Mouse (Mus musculus): ENCODE results near the gene Pla2g3. TPM values are rescaled to one million over a fixed set of nuclear protein-coding genes. Genes with fewer than 3 reads are reported as not detected.

The Pla2g3 gene
- polyA plus RNA-seq, 1 experiment from 2014 or later: 1.1 TPM

GRCm38 (mm10) chr11:3514529-3515054, 26.5 kb downstream of the Pla2g3 start, which contains the start of gene Selenom:
TSS of gene Selenom (plus strand) at chr11:3514684.
- H3K4me1 ChIP-seq: peaks cover 34% of the 10 kb centered on the region
- under 1% methylated on average over 26 of the region's 26 CpGs for WGBS
- peak within 1 kb of the TSS; percentile 45; the same call in 1 of the 2 replicates for H3K9ac ChIP-seq
- no peaks in the 10 kb centered on the region for H3K9me3 ChIP-seq (replicated peaks)
- peak within 1 kb of the TSS; percentile 86 for H3K27ac ChIP-seq (replicated peaks)
- peak within 1 kb of the TSS; percentile 62 for H3K4me3 ChIP-seq (replicated peaks)
- peak within 1 kb of the TSS; percentile 72 for H3K4me2 ChIP-seq (replicated peaks)
- peaks cover 3% of the 10 kb centered on the region; the same call in 1 of the 2 replicates for H3K36me3 ChIP-seq
- ATAC-seq (ENCODE audit: insufficient number of reproducible peaks, low FRiP score, low TSS enrichment, low read depth): peak; percentile 81
- peaks cover 10% of the 10 kb centered on the region for H3K27me3 ChIP-seq

DNA sequence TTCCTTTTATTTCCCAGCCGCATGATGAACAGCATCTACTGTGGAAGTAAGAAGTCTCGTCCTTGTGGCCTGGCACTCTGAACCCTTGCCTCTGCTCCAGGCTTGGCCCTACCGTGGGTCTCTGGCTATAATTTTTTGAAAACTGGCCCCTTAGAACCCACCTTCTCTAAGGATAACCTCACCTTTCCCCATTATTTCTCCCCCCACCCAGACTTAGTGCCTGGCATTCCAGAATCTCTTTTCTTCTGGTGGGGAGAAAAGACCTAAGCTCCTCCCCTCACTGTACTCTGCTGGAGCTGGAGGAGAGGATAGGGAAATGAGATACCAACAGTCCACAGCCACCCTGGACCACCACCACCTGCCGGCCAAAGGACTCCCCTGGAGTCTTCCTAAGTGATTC, 27.1 kb downstream of the Pla2g3 start:
- Histone ChIP-seq H3K27ac (replicated peaks) (peak overlapping the region; percentile 86; the same call in 1 of the 2 replicates), H3K4me3 (replicated peaks) (peak overlapping the region; percentile 62), H3K4me2 (replicated peaks) (peak overlapping the region; percentile 72), H3K9me3 (replicated peaks) (no peaks in the 10 kb centered on the region), H3K36me3 (peaks cover 9% of the 10 kb centered on the region), H3K9ac (peak overlapping the region; percentile 45; the same call in 1 of the 2 replicates), H3K4me1 (peaks cover 34% of the 10 kb centered on the region), H3K27me3 (peaks cover 10% of the 10 kb centered on the region)
- WGBS: 12% methylated on average over 4 of the region's 4 CpGs
- ATAC-seq (ENCODE audit: insufficient number of reproducible peaks, low FRiP score, low TSS enrichment, low read depth): 0 out of 2 replicates have a peak, but pooled peaks have one; percentile 12

DNA sequence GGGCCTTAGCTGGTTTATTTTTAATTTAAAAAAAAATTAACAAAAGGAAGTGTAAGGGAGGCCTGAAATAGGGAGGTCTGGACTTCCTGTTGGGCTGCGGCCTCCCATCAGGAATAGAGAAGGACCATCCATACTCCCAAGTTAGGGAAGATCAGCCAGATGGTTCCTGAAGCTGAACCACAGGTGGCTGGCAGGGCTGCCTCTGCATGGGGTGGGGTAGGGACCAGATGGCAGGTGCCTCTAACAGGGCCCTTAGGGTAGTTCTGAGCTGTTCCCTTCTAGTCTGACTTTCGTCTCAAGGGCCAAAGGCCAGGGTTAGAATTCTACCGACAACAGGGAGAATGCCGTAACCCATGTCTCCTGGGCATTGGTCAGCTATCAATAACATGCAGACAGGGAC, 27.6 kb downstream of the Pla2g3 start:
- no peak; the same call in 1 of the 2 replicates for ATAC-seq (ENCODE audit: insufficient number of reproducible peaks, low FRiP score, low TSS enrichment, low read depth)
- Histone ChIP-seq H3K4me2 (replicated peaks) (peak overlapping the region; percentile 72), H3K9me3 (replicated peaks) (no peaks in the 10 kb centered on the region), H3K4me3 (replicated peaks) (peak overlapping the region; percentile 62), H3K27me3 (peaks cover 10% of the 10 kb centered on the region), H3K4me1 (peaks cover 34% of the 10 kb centered on the region), H3K9ac (no peak overlapping the region), H3K27ac (replicated peaks) (peak overlapping the region; percentile 86; the same call in 1 of the 2 replicates), H3K36me3 (peaks cover 13% of the 10 kb centered on the region)
- WGBS: 69% methylated on average over 4 of the region's 4 CpGs

DNA sequence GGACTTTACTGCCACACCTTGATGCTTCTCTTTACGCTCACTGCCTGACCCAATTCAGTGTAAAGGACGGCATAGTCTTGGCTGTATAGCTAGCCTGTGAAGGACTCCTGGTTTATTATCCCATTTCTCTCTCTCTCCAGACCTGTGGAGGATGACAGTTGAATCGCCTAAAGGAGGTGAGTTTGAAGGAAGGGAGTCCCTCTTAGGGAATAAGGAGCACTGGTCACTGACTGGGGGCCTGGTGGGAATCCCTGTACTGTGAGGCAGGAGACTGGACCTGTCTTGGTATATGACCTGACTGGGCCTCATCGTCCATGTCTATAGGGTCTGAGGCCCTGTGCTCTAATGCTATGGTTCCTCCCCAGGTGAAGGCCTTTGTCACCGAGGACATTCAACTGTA, 28.0 kb downstream of the Pla2g3 start:
- peaks cover 34% of the 10 kb centered on the region for H3K4me1 ChIP-seq
- H3K4me3 ChIP-seq (replicated peaks): peak overlapping the region; percentile 62
- no peak overlapping the region for H3K27ac ChIP-seq (replicated peaks)
- H3K27me3 ChIP-seq: peaks cover 10% of the 10 kb centered on the region
- 80% methylated on average over 5 of the region's 5 CpGs for WGBS
- H3K4me2 ChIP-seq (replicated peaks): peak overlapping the region; percentile 72
- H3K9me3 ChIP-seq (replicated peaks): no peaks in the 10 kb centered on the region
- H3K9ac ChIP-seq: no peak overlapping the region
- H3K36me3 ChIP-seq: peaks cover 18% of the 10 kb centered on the region
- ATAC-seq (ENCODE audit: insufficient number of reproducible peaks, low FRiP score, low TSS enrichment, low read depth): no peak

GRCm38 (mm10) chr11:3516859-3517845, 29.1 kb downstream of the Pla2g3 start:
- peaks cover 10% of the 10 kb centered on the region for H3K27me3 ChIP-seq
- H3K27ac ChIP-seq (replicated peaks): no peak overlapping the region
- peaks cover 34% of the 10 kb centered on the region for H3K4me1 ChIP-seq
- peak overlapping the region; percentile 1; the same call in 1 of the 2 replicates for H3K9ac ChIP-seq
- peak overlapping the region; percentile 35 for H3K4me3 ChIP-seq (replicated peaks)
- 2% methylated on average over 50 of the region's 50 CpGs for WGBS
- peak; percentile 43 for ATAC-seq (ENCODE audit: insufficient number of reproducible peaks, low FRiP score, low TSS enrichment, low read depth)
- peak overlapping the region; percentile 72 for H3K4me2 ChIP-seq (replicated peaks)
- H3K9me3 ChIP-seq (replicated peaks): no peaks in the 10 kb centered on the region
- H3K36me3 ChIP-seq: peaks cover 28% of the 10 kb centered on the region

- WGBS: 51% methylated on average over 13 of the region's 13 CpGs
- Histone ChIP-seq H3K9ac (no peak overlapping the region), H3K9me3 (replicated peaks) (no peaks in the 10 kb centered on the region), H3K27ac (replicated peaks) (no peak overlapping the region), H3K4me3 (replicated peaks) (peak overlapping the region; percentile 35), H3K36me3 (peaks cover 38% of the 10 kb centered on the region), H3K4me2 (replicated peaks) (peak overlapping the region; percentile 72), H3K4me1 (peaks cover 34% of the 10 kb centered on the region), H3K27me3 (peaks cover 10% of the 10 kb centered on the region)
- no peak for ATAC-seq (ENCODE audit: insufficient number of reproducible peaks, low FRiP score, low TSS enrichment, low read depth)
Observed at GRCm38 (mm10) chr11:3517846-3518732, 30.0 kb downstream of the Pla2g3 start.

- peaks cover 47% of the 10 kb centered on the region for H3K36me3 ChIP-seq
- no peak overlapping the region for H3K27ac ChIP-seq (replicated peaks)
- H3K4me3 ChIP-seq (replicated peaks): no peak overlapping the region
- ATAC-seq (ENCODE audit: insufficient number of reproducible peaks, low FRiP score, low TSS enrichment, low read depth): no peak
- no peaks in the 10 kb centered on the region for H3K9me3 ChIP-seq (replicated peaks)
- 77% methylated on average over 4 of the region's 4 CpGs for WGBS
- H3K27me3 ChIP-seq: peaks cover 10% of the 10 kb centered on the region
- H3K4me1 ChIP-seq: peaks cover 30% of the 10 kb centered on the region
- H3K9ac ChIP-seq: no peak overlapping the region
- H3K4me2 ChIP-seq (replicated peaks): no peak overlapping the region
Observed at GRCm38 (mm10) chr11:3519051-3519726, 31.1 kb downstream of the Pla2g3 start.

GRCm38 (mm10) chr11:3519756-3520398, 31.8 kb downstream of the Pla2g3 start:
- Histone ChIP-seq H3K4me2 (replicated peaks) (no peak overlapping the region), H3K27ac (replicated peaks) (no peak overlapping the region), H3K4me3 (replicated peaks) (no peak overlapping the region), H3K9ac (no peak overlapping the region), H3K27me3 (peaks cover 10% of the 10 kb centered on the region), H3K36me3 (peaks cover 54% of the 10 kb centered on the region), H3K4me1 (peaks cover 28% of the 10 kb centered on the region), H3K9me3 (replicated peaks) (no peaks in the 10 kb centered on the region)
- WGBS: 84% methylated on average over 11 of the region's 11 CpGs
- no peak for ATAC-seq (ENCODE audit: insufficient number of reproducible peaks, low FRiP score, low TSS enrichment, low read depth)

GRCm38 (mm10) chr11:3520919-3521318, 32.8 kb downstream of the Pla2g3 start:
- Histone ChIP-seq H3K36me3 (peaks cover 64% of the 10 kb centered on the region), H3K27ac (replicated peaks) (no peak overlapping the region), H3K9ac (no peak overlapping the region), H3K4me3 (replicated peaks) (no peak overlapping the region), H3K27me3 (peaks cover 8% of the 10 kb centered on the region), H3K4me2 (replicated peaks) (no peak overlapping the region), H3K4me1 (peaks cover 21% of the 10 kb centered on the region), H3K9me3 (replicated peaks) (no peaks in the 10 kb centered on the region)
- no peak for ATAC-seq (ENCODE audit: insufficient number of reproducible peaks, low FRiP score, low TSS enrichment, low read depth)
- WGBS: 82% methylated on average over 14 of the region's 14 CpGs
